Mouse (Mus musculus): ENCODE data around the gene Fads1.

DNA sequence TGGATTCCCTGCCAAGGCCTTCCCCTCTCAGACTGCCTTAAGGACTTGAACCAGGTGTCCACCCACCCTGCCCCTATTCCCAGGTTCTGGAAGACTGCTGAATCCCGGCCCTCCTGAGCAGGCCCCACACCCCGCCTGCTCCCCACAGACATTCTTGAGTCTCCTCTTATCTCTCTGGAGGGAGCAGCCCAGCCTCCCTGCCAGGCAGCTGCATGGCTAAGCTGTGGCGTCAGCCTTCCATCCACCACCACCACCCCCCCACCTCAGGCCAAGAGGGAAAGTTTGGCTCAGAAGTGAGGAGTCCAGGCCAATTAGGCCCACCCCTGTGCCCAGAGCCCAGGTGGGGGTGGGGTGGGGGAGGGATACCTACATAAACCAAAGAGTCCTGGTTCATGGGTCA is 55.8 kb downstream of the Fads1 start:
- TF ChIP-seq POLR2A (IDR thresholded peaks at IDR 0.05; ENCODE audit: borderline replicate concordance, insufficient read depth, low read length) (no peak), CTCF (IDR thresholded peaks at IDR 0.05; ENCODE audit: borderline replicate concordance, insufficient read depth, low read depth, low read length) (no peak)

Measured in cerebellum, adult 2 months (tissue).